Mouse (Mus musculus): ENCODE measurements around the gene Endog.
A peak's percentile ranks its signal among the peaks of the same experiment; 100 is the strongest.
"Not testable (repeated sequence)": the region's sequence is repeated elsewhere in the genome, so short reads cannot be mapped to it uniquely, and the experiment has no call there.

Endog gene

GRCm38 (mm10) chr2:30166677-30167076, 4.6 kb upstream of the Endog start:
- no peak for DNase-seq (ENCODE audit: low spot score)

- no peak for DNase-seq (ENCODE audit: low spot score)
These were observed 697 bp downstream of the Endog start for GRCm38 (mm10) chr2:30171997-30172382.

GRCm38 (mm10) chr2:30173541-30174240, 2.4 kb downstream of the Endog start:
- no peak for DNase-seq (ENCODE audit: low spot score)

- no peak for DNase-seq (ENCODE audit: low spot score)
These were observed 4.6 kb downstream of the Endog start for GRCm38 (mm10) chr2:30175897-30176296.

- no peak for DNase-seq (ENCODE audit: low spot score)
These were observed 5.3 kb downstream of the Endog start for GRCm38 (mm10) chr2:30176561-30176960.

- peak; percentile 80 for DNase-seq (ENCODE audit: low spot score)
These were observed 6.7 kb downstream of the Endog start, which contains the start of gene Spout1 for GRCm38 (mm10) chr2:30177700-30178675. TSS of gene Spout1 (minus strand) at chr2:30178459.

- not testable (repeated sequence) for DNase-seq (ENCODE audit: low spot score)
These were observed 7.4 kb downstream of the Endog start for GRCm38 (mm10) chr2:30178711-30179110.

- no peak for DNase-seq (ENCODE audit: low spot score)
These were observed 11.1 kb downstream of the Endog start for GRCm38 (mm10) chr2:30182424-30182823.

- DNase-seq (ENCODE audit: low spot score), result no peak
These were observed 12.4 kb downstream of the Endog start for GRCm38 (mm10) chr2:30183721-30184120.

- DNase-seq (ENCODE audit: low spot score), result no peak
These were observed 14.0 kb downstream of the Endog start for GRCm38 (mm10) chr2:30185276-30185675.

- DNase-seq (ENCODE audit: low spot score), result no peak
These were observed 14.4 kb downstream of the Endog start for GRCm38 (mm10) chr2:30185681-30186080.

- DNase-seq (ENCODE audit: low spot score), result no peak
These were observed 20.7 kb downstream of the Endog start for GRCm38 (mm10) chr2:30191790-30192580.

- no peak for DNase-seq (ENCODE audit: low spot score)
These were observed 23.4 kb downstream of the Endog start for GRCm38 (mm10) chr2:30194656-30195055.

GRCm38 (mm10) chr2:30198021-30198420, 26.7 kb downstream of the Endog start:
- DNase-seq (ENCODE audit: low spot score), result no peak

GRCm38 (mm10) chr2:30199984-30200383, 28.7 kb downstream of the Endog start:
- no peak for DNase-seq (ENCODE audit: low spot score)

- DNase-seq (ENCODE audit: low spot score), result no peak
These were observed 29.2 kb downstream of the Endog start for GRCm38 (mm10) chr2:30200388-30200925.

- DNase-seq (ENCODE audit: low spot score), result no peak
These were observed 32.1 kb downstream of the Endog start for GRCm38 (mm10) chr2:30203439-30203838.

GRCm38 (mm10) chr2:30205255-30205628, 33.9 kb downstream of the Endog start:
- no peak for DNase-seq (ENCODE audit: low spot score)

- peak; percentile 84 for DNase-seq (ENCODE audit: low spot score)
These were observed 34.5 kb downstream of the Endog start, which contains the start of gene Kyat1 for GRCm38 (mm10) chr2:30205629-30206357. TSS of gene Kyat1 (minus strand) at chr2:30205847.

- no peak for DNase-seq (ENCODE audit: low spot score)
These were observed 36.1 kb downstream of the Endog start for GRCm38 (mm10) chr2:30207401-30207800.

GRCm38 (mm10) chr2:30207886-30208285, 36.6 kb downstream of the Endog start:
- no peak for DNase-seq (ENCODE audit: low spot score)

Measured in layer of hippocampus, adult 9-10 months (tissue).